Mouse (Mus musculus) forebrain, postnatal 0 days (tissue): ENCODE measurements around the gene Numb. TPM values are rescaled to one million over a fixed set of nuclear protein-coding genes. Genes with fewer than 3 reads are reported as not detected.
A peak's percentile ranks its signal among the peaks of the same experiment; 100 is the strongest.
"Not testable (repeated sequence)": the region's sequence is repeated elsewhere in the genome, so short reads cannot be mapped to it uniquely, and the experiment has no call there.

Experiments used
- ATAC-seq: fragments of 200-750 bp; cut with Nextera tagmentation; 2 replicates; pipeline ENCODE4 v1.8.0; 2017; ENCODE audit warnings: mild to moderate bottlenecking, moderate library complexity
- DNase-seq: peaks from one replicate; pipeline ENCODE4 v3.0.0-alpha.2; 2015
- H3K27ac ChIP-seq: fragments of 300-500 bp; sonication (generic); 2 replicates; pipeline ENCODE4 v1.5.1; 2014; ENCODE audit warnings: low read depth, mild to moderate bottlenecking, antibody characterized with exemption, low read length, moderate library complexity, mixed read lengths
- H3K27me3 ChIP-seq: fragments of 300-500 bp; sonication (generic); 2 replicates; pipeline ENCODE4 v1.6.1; 2014; ENCODE audit warnings: mild to moderate bottlenecking, low read length, mixed read lengths; ENCODE audit not compliant: insufficient read depth
- H3K36me3 ChIP-seq: fragments of 300-500 bp; sonication (generic); 2 replicates; pipeline ENCODE4 v1.6.1; 2014; ENCODE audit warnings: mild to moderate bottlenecking, moderate library complexity; ENCODE audit not compliant: insufficient read depth
- H3K4me1 ChIP-seq: fragments of 300-500 bp; sonication (generic); 2 replicates; pipeline ENCODE4 v1.6.1; 2014; ENCODE audit warnings: antibody characterized with exemption; ENCODE audit not compliant: insufficient read depth
- H3K4me2 ChIP-seq: fragments of 300-500 bp; sonication (generic); 2 replicates; pipeline ENCODE4 v1.6.1; 2014; ENCODE audit warnings: low read depth, mild to moderate bottlenecking, moderate library complexity
- H3K4me3 ChIP-seq: fragments of 300-500 bp; sonication (generic); 2 replicates; pipeline ENCODE4 v1.5.1; 2014; ENCODE audit warnings: low read depth, low read length, mixed read lengths
- H3K9ac ChIP-seq: fragments of 300-500 bp; sonication (generic); 2 replicates; pipeline ENCODE4 v1.6.1; 2014; ENCODE audit warnings: mild to moderate bottlenecking
- H3K9me3 ChIP-seq: fragments of 300-500 bp; sonication (generic); 2 replicates; pipeline ENCODE4 v1.6.1; 2016; ENCODE audit warnings: low read length
- CTCF ChIP-seq: sonication (generic); IDR thresholded peaks from 2 replicates; pipeline ENCODE4 v1.5.1; 2016; ENCODE audit warnings: antibody characterized with exemption, control low read depth, low read depth
- WGBS: fragments of 180-500 bp; shearing (Covaris S2); extraction: QIAGEN DNeasy Blood & Tissue Kit; methylation state at CpG from one replicate; pipeline ENCODE4 v1.1.7; 2014; 5-methylcytosine and 5-hydroxymethylcytosine counted together
- polyA plus RNA-seq: library from polyadenylated mRNA; unstranded; fragments of >200 nt; fragmentation: Nextera tagmentation; extraction: Ambion mirVana; gene quantifications from 2 replicates; pipeline ENCODE4 v1.2.1, GENCODE M21; 2015
- total RNA-seq: library from RNA; depleted of rRNA; stranded (reverse); fragments of >200 nt; gene quantifications from 2 replicates; pipeline ENCODE4 v1.2.3, GENCODE M21; 2014

Gene Numb
- total and polyA plus RNA-seq, 2 experiments from 2014 or later = 9.0 to 12.4 TPM

GRCm38 (mm10) chr12:83949776-83950492 lies 28.2 kb upstream of the Numb start:
- no peaks in the 10 kb centered on the region for H3K27me3 ChIP-seq
- ATAC-seq (no peak), DNase-seq (no peak)
- peak overlapping the region; percentile 87 for H3K4me2 ChIP-seq
- H3K4me3 ChIP-seq = peak overlapping the region; percentile 78
- H3K9me3 ChIP-seq = no peaks in the 10 kb centered on the region
- peaks cover 4% of the 10 kb centered on the region; the same call in 1 of the 2 replicates for H3K36me3 ChIP-seq
- H3K4me1 ChIP-seq = peaks cover 10% of the 10 kb centered on the region
- TF ChIP-seq CTCF = no peak
- H3K9ac ChIP-seq = no peak overlapping the region; the same call in 1 of the 2 replicates
- H3K27ac ChIP-seq = 0 out of 2 replicates have a peak overlapping the region, but pooled peaks have one; percentile 81
- 25% methylated on average over 11 of the region's 11 CpGs for WGBS

GRCm38 (mm10) chr12:83949043-83949442 lies 27.3 kb upstream of the Numb start:
- H3K4me2 ChIP-seq = no peak overlapping the region
- H3K27me3 ChIP-seq = no peaks in the 10 kb centered on the region
- WGBS = 88% methylated on average over 4 of the region's 4 CpGs
- no peak overlapping the region for H3K27ac ChIP-seq
- no peak for DNase-seq
- no peak overlapping the region for H3K4me3 ChIP-seq
- ATAC-seq = no peak
- H3K9me3 ChIP-seq = no peaks in the 10 kb centered on the region
- no peak for TF ChIP-seq CTCF
- peaks cover 10% of the 10 kb centered on the region for H3K4me1 ChIP-seq
- H3K36me3 ChIP-seq = peaks cover 4% of the 10 kb centered on the region; the same call in 1 of the 2 replicates
- H3K9ac ChIP-seq = no peak overlapping the region

GRCm38 (mm10) chr12:83947260-83947811 lies 25.6 kb upstream of the Numb start:
- no peak for TF ChIP-seq CTCF
- WGBS = 91% methylated on average over 8 of the region's 8 CpGs
- 0 out of 2 replicates have a peak, but pooled peaks cover 4% of the 10 kb centered on the region for H3K36me3 ChIP-seq
- no peak for ATAC-seq
- no peak for DNase-seq
- no peak overlapping the region for H3K4me3 ChIP-seq
- H3K27ac ChIP-seq = no peak overlapping the region
- no peaks in the 10 kb centered on the region for H3K27me3 ChIP-seq
- H3K4me2 ChIP-seq = no peak overlapping the region
- peaks cover 9% of the 10 kb centered on the region for H3K4me1 ChIP-seq
- no peaks in the 10 kb centered on the region for H3K9me3 ChIP-seq
- no peak overlapping the region for H3K9ac ChIP-seq

GRCm38 (mm10) chr12:83941938-83942337 lies 20.2 kb upstream of the Numb start:
- Histone ChIP-seq H3K36me3 (no peaks in the 10 kb centered on the region), H3K4me2 (no peak overlapping the region), H3K9me3 (no peaks in the 10 kb centered on the region), H3K4me3 (no peak overlapping the region), H3K27me3 (no peaks in the 10 kb centered on the region), H3K27ac (no peak overlapping the region), H3K9ac (no peak overlapping the region), H3K4me1 (no peaks in the 10 kb centered on the region)
- no peak for TF ChIP-seq CTCF
- ATAC-seq (no peak), DNase-seq (no peak)
- 86% methylated on average over 3 of the region's 3 CpGs for WGBS

GRCm38 (mm10) chr12:83940031-83940430 lies 18.3 kb upstream of the Numb start:
- Histone ChIP-seq H3K27me3 (no peaks in the 10 kb centered on the region), H3K9ac (no peak overlapping the region), H3K27ac (no peak overlapping the region), H3K36me3 (no peaks in the 10 kb centered on the region), H3K4me3 (no peak overlapping the region), H3K4me1 (no peaks in the 10 kb centered on the region), H3K9me3 (no peaks in the 10 kb centered on the region), H3K4me2 (no peak overlapping the region)
- ATAC-seq (no peak), DNase-seq (no peak)
- 39% methylated on average over 4 of the region's 4 CpGs for WGBS
- TF ChIP-seq CTCF = no peak

- no peak overlapping the region for H3K27ac ChIP-seq
- no peak overlapping the region for H3K4me3 ChIP-seq
- H3K36me3 ChIP-seq = no peaks in the 10 kb centered on the region
- no peaks in the 10 kb centered on the region for H3K27me3 ChIP-seq
- H3K4me2 ChIP-seq = no peak overlapping the region
- TF ChIP-seq CTCF = no peak
- DNase-seq (no peak), ATAC-seq (no peak)
- WGBS = 65% methylated on average over 2 of the region's 2 CpGs
- no peaks in the 10 kb centered on the region for H3K4me1 ChIP-seq
- no peaks in the 10 kb centered on the region for H3K9me3 ChIP-seq
- no peak overlapping the region for H3K9ac ChIP-seq
These were observed 17.6 kb upstream of the Numb start for GRCm38 (mm10) chr12:83939332-83939731.

- H3K9me3 ChIP-seq, H3K9ac ChIP-seq, H3K4me3 ChIP-seq, DNase-seq, ATAC-seq, H3K36me3 ChIP-seq, H3K27me3 ChIP-seq, H3K27ac ChIP-seq, H3K4me1 ChIP-seq, H3K4me2 ChIP-seq: not testable (repeated sequence)
- 45% methylated on average over 1 of the region's 1 CpGs for WGBS
These were observed 16.9 kb upstream of the Numb start for GRCm38 (mm10) chr12:83938592-83938991.
